Mouse (Mus musculus): ENCODE results near the gene Gm10376. TPM values are rescaled to one million over a fixed set of nuclear protein-coding genes. Genes with fewer than 3 reads are reported as not detected.
"Not testable (repeated sequence)": the region's sequence is repeated elsewhere in the genome, so short reads cannot be mapped to it uniquely, and the experiment has no call there.

Gm10376 gene
- not detected in 2 replicates for polyA plus RNA-seq (2015; fragmentation: Nextera tagmentation; extraction: Ambion mirVana)

DNA sequence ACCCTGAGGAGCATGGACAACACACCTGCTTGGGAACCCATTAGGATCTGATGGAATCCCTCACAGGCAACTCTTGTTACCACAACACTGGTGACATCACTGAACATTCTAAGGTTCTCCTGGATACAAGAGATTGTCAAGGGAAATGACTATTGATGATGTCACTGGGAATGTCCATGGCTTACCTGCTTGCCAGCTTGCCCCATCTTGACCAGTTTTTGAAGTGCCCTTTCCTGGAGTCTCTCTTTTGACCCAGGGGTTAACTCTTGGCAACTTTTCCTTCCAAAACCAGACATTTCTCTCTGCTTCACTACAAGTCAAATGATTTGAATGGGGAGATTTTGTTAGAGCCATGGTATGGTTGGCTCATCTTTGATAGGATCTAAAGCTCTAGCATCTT is at the start of gene Gm10376:
Gene Gm10376 (minus strand): TSS at position 101 of the 400 bp plus-strand sequence.
- H3K36me3 ChIP-seq, H3K27me3 ChIP-seq, ATAC-seq: not testable (repeated sequence)

GRCm38 (mm10) chr14:43060179-43060578 is 44.8 kb upstream of the Gm10376 start:
- not testable (repeated sequence) for H3K36me3 ChIP-seq; H3K4me3 ChIP-seq (replicated peaks); H3K9me3 ChIP-seq; H3K9ac ChIP-seq (replicated peaks); H3K4me1 ChIP-seq (replicated peaks); H3K27me3 ChIP-seq; ATAC-seq; H3K27ac ChIP-seq; H3K4me2 ChIP-seq (replicated peaks)
- 68% methylated on average over 4 of the region's 4 CpGs for WGBS

More for the DNA sequence above, at the start of gene Gm10376:
- H3K9ac ChIP-seq (replicated peaks); H3K27ac ChIP-seq; H3K9me3 ChIP-seq; H3K4me2 ChIP-seq (replicated peaks); H3K4me3 ChIP-seq (replicated peaks); H3K4me1 ChIP-seq (replicated peaks): not testable (repeated sequence)

DNA sequence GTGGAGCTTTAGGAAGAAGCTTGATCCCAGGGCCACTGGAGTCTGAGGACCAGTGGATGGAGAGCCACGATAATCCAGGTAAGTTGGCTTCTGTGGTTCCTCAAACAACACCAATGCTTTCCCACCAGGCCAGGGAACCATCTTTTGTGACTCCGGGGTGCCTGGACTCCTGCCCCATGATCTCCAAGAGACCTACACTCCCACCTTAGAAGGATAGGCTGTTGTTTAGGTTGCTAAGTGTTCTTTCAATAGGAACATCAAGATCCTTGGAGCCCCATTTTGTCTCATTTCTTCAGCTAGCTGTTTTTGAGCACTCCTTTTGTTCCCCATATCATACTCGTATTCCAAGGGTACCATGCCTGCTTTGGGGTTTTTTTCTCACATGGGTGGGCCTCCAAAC is 42.6 kb upstream of the Gm10376 start:
- H3K4me3 ChIP-seq (replicated peaks); H3K9me3 ChIP-seq; ATAC-seq; H3K27ac ChIP-seq; H3K27me3 ChIP-seq; H3K4me1 ChIP-seq (replicated peaks); H3K9ac ChIP-seq (replicated peaks); H3K36me3 ChIP-seq; H3K4me2 ChIP-seq (replicated peaks): not testable (repeated sequence)
- WGBS, result 77% methylated on average over 3 of the region's 3 CpGs

- no CpG with 5 or more reads among the region's 1 CpGs for WGBS
- not testable (repeated sequence) for H3K36me3 ChIP-seq; H3K27ac ChIP-seq; H3K4me1 ChIP-seq (replicated peaks); H3K9me3 ChIP-seq; H3K4me3 ChIP-seq (replicated peaks); H3K4me2 ChIP-seq (replicated peaks); H3K27me3 ChIP-seq; H3K9ac ChIP-seq (replicated peaks); ATAC-seq
Measured at GRCm38 (mm10) chr14:42993524-42993923, 21.9 kb downstream of the Gm10376 start, which contains the start of gene Gm8082. Gm8082 (minus strand) TSS chr14:42993624.

Other genes starting within 250 kb of the Gm10376 start
- gene Gm3015, start 246.8 kb downstream of the Gm10376 start, polyA plus RNA-seq (2015; fragmentation: Nextera tagmentation; extraction: Ambion mirVana), result not detected in 2 replicates
- gene Gm10377, start 217.6 kb downstream of the Gm10376 start, polyA plus RNA-seq (2015; fragmentation: Nextera tagmentation; extraction: Ambion mirVana), result not detected in 2 replicates
- gene Gm21977, start 162.2 kb downstream of the Gm10376 start, polyA plus RNA-seq (2015; fragmentation: Nextera tagmentation; extraction: Ambion mirVana), result not detected in 2 replicates
- gene Gm8082, start 22.0 kb downstream of the Gm10376 start, polyA plus RNA-seq (2015; fragmentation: Nextera tagmentation; extraction: Ambion mirVana), result not detected in 2 replicates
- not detected in 2 replicates for gene Gm8094, start 61.0 kb upstream of the Gm10376 start, polyA plus RNA-seq (2015; fragmentation: Nextera tagmentation; extraction: Ambion mirVana)
- not detected in 2 replicates for gene Gm8104, start 85.0 kb upstream of the Gm10376 start, polyA plus RNA-seq (2015; fragmentation: Nextera tagmentation; extraction: Ambion mirVana)
- gene Gm7233, start 164.2 kb upstream of the Gm10376 start, polyA plus RNA-seq (2015; fragmentation: Nextera tagmentation; extraction: Ambion mirVana), result not detected in 2 replicates
- gene Gm8122, start 219.7 kb upstream of the Gm10376 start, polyA plus RNA-seq (2015; fragmentation: Nextera tagmentation; extraction: Ambion mirVana), result not detected in 2 replicates
- not detected in 2 replicates for gene Gm8126, start 243.0 kb upstream of the Gm10376 start, polyA plus RNA-seq (2015; fragmentation: Nextera tagmentation; extraction: Ambion mirVana)